Mouse (Mus musculus): ENCODE measurements around the gene Thap3.

The Thap3 gene

DNA sequence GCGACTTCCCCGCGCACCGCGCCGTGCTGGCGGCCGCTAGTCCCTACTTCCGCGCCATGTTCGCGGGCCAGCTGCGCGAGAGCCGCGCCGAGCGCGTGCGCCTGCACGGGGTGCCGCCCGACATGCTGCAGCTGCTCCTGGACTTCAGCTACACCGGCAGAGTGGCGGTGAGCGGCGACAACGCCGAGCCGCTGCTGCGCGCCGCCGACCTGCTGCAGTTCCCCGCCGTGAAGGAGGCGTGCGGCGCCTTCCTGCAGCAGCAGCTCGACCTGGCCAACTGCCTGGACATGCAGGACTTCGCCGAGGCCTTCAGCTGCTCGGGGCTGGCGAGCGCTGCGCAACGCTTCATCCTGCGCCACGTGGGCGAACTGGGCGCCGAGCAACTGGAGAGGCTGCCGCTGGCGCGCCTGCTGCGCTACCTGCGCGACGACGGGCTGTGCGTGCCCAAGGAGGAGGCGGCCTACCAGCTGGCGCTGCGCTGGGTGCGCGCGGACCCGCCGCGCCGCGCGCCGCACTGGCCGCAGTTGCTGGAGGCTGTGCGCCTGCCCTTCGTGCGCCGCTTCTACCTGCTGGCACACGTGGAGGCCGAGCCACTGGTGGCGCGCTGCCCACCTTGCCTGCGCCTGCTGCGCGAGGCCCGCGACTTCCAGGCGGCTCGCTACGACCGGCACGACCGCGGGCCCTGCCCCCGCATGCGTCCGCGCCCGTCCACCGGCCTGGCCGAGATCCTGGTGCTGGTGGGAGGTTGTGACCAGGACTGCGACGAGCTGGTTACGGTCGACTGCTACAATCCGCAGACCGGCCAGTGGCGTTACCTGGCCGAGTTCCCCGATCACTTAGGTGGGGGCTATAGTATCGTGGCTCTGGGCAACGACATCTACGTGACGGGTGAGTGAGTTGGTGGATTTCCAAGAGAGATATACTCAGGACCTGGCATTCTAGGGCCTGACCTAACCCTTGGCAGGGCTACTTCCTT, 20.6 kb upstream of the Thap3 start:
- no peak for DNase-seq (ENCODE audit: low read depth, low spot score)

DNA sequence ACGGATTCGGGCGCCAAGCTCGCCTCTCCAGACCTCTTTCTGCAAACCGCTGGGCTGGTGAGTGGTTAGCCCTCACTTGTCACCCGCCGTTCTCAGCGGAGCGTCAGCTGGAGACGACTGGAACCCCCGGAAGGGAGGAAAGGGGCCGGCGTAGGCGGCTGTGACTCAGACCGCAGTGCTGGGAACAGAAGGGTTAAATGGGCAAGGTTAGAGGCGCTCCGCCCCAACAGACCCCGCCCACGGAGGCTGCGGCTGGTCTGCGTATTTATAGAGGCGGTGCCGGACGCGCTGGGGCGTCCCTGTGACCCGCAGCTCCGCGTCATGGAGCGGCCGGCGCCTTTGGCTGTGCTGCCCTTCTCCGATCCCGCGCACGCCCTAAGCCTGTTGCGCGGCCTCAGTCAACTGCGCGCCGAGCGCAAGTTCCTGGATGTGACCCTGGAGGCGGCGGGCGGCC, 19.9 kb upstream of the Thap3 start, which contains the start of gene Klhl21:
Klhl21 (plus strand) TSS at position 182 of the 454 bp plus-strand sequence.
- DNase-seq (ENCODE audit: low read depth, low spot score) = peak; percentile 84

DNA sequence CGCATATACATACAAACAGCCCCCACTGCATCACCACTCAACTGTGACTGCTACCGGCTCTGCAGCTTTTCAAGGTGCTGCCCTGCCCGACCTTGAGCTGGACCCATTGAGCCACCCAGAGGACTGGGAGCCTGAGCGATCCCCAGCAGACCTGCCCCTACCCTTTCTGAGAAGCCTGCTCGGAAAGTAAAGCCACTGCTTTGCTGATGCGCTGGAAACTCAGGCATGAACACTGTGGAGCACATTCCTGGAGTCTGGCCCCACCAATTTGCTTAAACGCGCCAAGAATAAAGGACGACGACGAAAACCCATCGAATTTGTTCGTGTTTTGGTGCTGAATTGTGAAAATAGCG, 19.3 kb upstream of the Thap3 start:
- no peak for DNase-seq (ENCODE audit: low read depth, low spot score)

DNA sequence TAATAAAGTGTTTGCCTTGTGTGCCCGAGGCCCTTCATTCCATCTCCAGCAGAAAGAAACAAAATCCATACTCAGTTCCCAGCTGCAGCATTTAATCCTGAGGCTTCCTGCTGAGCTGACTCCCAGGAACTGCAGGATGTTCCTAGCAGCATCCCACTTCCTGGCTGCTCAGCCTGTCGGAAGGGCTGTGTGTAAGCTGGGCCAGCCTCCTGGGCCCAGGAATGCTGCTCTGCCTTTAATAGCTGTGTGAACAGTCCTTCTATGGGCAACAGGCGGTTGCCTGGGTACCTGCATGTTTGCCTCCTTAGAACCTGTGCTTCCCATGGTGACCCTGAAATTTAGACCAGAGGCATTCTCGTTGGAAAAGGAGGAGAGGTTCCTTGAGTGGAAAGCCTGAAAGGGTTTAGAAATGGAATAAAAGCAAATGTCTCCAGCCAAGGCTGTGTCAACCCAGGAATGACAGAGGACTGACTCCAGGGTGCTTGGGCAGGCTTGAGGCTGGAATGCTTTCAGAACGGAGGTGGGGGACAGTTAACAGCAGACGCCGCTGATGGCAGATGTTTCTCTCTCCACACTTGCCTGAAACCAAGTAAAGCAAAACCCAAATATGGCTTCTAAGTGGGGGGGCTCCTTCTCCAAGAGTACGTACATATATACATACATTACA, 18.8 kb upstream of the Thap3 start:
- no peak for DNase-seq (ENCODE audit: low read depth, low spot score)

DNA sequence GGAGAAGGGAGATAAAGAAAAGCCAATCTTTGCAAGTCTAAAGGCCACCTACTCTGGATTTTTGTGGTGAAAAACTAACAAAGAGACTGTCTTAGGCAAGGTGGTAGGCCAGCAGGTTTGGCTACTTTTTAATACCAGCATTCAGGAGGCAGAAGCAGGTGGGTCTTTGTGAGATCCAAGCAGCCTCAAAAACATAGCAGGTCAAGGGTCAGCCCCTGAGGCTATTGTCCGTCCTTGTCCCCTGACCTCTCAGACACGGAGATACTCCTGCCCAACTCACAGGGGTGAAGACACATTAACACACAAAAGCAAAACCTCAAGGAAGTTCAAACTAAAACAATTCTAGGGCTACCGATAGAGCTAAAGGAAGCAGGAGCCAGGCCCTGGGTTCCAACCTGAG, 18.0 kb upstream of the Thap3 start:
- no peak for DNase-seq (ENCODE audit: low read depth, low spot score)

DNA sequence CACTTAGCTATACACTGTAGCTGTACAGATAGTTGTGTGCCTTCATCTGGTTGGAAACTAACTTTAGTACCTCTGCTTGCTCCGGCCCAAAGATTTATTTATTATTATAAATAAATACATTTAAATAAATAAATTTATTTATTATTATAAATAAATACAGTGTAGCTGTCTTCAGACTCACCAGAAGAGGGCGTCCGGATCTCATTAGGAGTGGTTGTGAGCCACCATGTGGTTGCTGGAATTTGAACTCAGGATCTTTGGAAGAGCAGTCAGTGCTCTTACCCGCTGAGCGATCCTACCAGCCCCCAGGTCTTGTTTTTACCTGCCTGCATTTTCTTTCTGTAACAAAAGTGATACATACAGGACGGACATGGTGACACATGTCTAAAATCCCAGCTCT, 17.3 kb upstream of the Thap3 start:
- no peak for DNase-seq (ENCODE audit: low read depth, low spot score)

DNA sequence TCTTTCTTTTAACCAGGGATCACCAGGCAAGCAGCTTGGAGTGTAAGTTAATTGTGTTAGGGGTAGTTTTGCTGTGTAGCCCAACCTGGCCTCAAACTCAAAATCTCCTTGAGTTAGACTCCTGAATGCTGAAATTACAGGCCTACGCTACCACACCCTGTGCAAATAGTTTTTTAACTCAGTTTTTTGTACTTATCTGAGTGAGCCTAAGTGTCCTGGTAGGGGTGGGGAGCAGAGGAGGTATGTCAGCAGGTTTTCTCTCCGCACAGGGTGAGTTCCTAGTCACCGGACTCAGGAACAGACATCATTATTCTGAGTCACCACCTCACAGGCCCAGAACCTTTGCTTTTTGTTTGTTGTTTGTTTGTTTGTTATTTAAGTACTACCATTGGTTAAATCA, 13.3 kb upstream of the Thap3 start:
- DNase-seq (ENCODE audit: low read depth, low spot score) = no peak

DNA sequence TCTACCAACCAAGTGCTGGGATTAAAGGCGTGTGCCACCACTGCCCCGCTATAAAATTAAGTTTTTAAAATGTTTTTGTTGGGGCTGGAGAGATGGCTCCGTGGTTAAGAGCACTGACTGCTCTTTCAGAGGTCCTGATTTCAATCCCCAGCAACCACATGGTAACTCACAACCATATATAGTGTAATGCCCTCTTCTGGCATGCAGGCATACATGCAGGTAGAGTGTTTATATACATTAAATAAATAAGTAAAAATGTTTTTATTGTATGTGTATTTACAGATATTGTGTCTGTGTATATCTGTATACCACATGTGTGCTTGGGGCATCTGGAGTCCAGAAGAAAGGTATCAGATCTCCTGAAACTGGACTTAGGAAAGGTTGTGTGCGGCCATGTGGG, 12.5 kb upstream of the Thap3 start:
- DNase-seq (ENCODE audit: low read depth, low spot score) = no peak

DNA sequence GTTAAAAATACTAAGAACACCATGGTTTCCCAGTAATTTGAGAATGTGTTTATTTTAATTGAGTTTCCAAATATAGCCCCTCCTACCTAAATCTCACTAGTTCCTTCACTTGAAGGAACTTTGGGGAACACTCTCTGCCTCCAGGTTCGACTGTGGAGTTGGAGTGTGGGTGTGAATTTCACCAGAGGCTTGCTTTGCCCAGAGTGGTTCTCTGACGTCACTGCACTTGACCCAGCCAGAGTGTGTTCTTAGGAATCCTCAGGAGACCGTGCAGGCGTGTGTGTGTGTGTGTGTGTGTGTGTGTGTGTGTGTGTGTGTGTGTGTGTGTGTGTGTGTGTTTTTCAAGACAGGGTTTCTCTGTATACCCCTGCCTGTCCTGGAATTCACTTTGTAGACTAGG, 12.1 kb upstream of the Thap3 start:
- no peak for DNase-seq (ENCODE audit: low read depth, low spot score)

DNA sequence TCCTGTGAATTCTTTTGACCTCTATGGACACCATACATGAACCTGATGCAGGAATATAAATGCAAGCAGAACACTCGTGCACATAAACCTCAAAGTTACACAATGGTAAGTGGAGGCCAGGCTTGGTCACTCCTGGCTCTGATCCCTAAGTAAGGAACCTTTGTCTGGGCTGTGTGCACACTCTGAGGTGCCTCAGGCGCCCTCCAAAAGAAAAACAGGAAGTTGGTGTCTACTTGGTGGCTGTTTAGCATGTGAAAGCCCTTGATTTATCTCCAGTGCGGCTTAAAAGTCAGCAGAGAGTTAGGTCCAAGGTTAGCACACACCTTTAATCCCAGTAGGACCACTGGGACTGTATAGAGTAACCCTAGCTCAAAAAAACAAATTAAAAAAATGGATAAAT, 10.7 kb upstream of the Thap3 start:
- DNase-seq (ENCODE audit: low read depth, low spot score) = no peak

DNA sequence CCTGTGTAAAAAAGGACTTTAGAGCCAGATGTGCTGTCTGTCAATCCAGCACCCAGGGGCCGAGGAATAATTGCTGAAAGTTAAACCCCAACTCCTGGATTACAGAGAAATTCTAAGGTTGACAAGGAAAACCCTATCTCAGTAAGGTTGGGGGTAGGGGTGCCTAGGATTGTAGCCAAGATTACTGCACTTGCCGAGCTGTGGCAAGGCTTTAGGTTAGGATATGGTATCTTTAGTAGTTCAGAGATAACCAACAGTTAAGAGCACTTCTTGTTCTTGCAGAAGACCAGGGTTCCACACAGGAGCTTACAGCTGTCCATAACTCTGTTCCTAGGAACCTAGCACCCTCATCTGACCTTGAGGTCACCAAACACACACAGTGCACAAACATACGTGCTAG, 8.9 kb upstream of the Thap3 start:
- DNase-seq (ENCODE audit: low read depth, low spot score) = no peak

DNA sequence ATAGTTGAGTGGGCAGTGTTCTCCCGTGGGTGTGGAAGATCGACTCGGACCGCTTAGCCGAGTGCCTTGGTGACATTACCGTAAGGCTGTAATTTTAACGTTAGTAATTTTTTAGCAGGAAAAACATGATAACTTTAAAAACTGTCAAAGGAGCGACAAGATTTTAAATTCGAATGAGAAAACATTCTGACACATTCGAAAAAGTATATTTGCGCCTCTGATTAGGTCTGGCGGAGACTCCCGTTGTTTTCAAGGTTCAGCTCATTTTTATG, 8.1 kb upstream of the Thap3 start:
- no peak for DNase-seq (ENCODE audit: low read depth, low spot score)

DNA sequence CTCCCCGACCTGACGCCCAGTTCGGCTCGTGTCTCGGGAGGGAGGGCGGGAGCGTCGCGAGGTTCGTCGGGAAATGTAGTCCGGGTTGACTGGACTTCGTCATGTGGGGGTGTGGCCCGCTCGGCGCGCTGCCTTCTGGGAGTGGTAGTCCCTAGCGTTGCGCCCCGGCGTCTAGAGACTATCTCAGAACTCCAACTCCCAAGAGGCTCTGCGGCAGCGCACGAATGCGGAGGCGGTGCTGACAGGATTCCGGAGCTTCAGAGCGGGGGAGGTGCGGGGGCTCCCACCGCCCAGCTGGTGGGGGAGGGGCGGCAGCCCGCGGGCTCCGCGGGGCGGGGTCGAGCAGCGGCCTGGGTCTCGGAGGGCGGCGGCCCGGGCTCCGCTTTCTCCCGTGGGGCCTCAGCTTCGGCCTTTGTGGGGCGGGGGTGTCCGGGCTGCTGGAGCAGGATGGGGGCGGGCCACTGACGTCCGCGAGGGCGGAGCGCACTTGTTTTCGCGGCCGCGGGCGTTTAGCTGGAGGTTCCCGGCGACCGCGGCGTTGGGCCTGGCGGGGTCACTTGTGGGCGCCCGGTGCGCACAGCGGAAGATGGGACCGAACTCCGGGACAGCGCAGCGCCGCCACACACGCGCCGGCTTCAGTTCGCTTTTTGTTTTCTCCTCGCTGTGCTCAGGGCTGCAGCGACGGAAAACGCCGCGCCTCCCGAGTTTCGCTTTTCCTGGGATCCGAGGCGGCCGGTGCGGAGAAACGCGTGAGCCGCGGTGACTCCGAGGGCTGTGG, 7.6 kb upstream of the Thap3 start, which contains the start of gene Phf13:
Phf13 (minus strand) TSS at position 86 of the 778 bp plus-strand sequence.
- DNase-seq (ENCODE audit: low read depth, low spot score) = peak; percentile 97

DNA sequence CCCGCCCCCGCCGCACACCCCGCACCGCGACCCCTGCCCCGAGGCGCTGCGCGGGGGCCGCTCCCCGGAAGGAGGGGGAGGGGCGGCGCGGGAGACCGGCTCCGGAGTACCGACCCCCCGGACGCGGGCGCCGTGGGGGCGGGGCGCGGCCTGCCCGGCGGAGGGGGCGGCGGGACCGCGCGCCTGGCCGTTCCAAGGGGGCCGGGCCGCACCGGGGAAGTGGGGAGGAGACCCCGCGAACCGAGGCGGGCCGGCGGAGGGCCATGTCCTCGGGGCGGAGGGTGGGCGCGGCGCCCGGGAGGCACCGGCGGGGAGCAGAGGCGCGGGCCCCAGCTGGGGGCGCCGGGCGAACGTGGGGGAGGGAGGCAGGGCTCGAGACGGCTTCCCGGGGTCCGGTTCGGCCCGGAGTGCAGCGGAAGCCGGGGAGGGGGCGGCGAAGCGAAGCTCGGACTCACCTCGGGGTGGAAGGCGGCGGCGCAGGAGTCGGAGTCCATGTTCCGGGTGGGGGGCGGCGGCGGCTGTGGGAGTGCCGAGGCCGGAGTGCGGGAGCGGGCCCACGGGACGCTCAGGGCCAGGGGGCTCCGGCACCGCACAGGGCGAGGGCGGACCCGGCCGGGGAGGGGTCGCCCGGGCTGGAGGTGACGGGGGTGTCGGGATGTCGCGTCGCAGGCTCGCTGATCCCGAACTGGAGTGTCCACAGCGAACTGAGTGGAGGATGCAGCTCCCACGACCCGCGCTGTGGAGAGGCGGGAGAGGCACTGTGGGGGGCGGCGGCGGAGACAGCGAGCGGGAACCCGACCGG, 6.8 kb upstream of the Thap3 start:
- no peak for DNase-seq (ENCODE audit: low read depth, low spot score)

DNA sequence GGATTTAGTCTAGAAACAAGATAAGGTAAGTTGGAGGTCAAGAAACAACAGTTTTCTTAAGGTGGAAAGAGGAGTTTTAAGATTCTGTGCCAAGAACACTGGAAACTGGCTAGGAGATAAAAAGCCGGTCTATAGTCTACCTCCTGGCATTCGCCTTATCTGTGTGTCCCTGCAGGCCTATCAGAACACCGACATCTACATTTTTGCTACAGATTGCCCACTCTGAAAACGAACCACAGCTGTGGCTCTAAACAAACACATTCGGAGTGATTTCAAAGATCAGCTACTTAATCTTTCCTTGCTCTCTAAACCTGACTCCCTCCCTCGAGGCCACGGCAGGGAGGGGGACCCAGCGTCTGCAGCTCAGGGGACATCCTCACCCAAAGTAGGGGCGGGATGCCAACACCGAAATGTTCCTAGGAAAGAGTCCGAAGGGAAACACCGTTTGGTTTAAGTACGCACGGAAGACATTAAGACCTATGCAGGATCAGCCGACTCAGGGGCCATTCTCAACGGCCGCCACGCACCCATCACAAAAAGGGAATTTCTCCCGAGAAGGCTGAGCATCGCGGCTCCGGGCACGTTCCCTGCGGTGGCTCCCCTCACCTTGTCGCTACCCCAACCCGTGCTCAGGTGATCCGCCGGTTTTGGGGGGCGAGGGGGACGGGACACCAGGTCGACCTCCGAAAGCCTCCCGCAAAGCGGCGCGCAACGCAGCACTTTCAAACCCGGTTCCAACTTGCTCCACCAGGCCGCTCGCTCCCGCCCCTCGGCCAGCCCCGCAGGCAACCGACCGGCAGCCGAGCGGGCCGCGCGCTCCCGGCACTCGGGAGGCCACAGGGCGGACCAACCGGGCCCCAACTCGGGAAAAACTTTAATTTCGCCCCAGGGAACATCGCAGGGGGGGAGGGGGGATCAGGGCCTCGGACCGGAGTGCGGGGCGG, 5.7 kb upstream of the Thap3 start:
- DNase-seq (ENCODE audit: low read depth, low spot score) = no peak

DNA sequence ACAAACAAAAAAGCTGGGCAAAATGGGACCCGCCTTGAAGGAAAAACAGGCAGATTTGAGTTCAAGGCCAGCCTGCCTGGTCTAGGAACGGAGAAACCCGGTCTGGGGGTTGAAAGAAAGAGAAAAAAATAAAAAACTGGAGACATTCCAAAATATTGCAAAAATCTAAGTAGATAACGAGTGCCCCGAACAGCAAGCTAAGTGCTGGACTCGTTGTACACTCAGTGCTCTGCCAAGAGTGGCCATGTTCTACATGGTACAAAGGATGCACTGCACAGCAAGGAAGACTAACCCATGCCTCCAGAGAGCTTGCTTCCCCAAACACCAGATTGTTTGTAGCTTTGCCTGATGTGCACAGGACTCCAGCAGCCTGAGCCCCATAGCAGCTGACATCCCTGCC, 4.2 kb upstream of the Thap3 start:
- no peak for DNase-seq (ENCODE audit: low read depth, low spot score)

DNA sequence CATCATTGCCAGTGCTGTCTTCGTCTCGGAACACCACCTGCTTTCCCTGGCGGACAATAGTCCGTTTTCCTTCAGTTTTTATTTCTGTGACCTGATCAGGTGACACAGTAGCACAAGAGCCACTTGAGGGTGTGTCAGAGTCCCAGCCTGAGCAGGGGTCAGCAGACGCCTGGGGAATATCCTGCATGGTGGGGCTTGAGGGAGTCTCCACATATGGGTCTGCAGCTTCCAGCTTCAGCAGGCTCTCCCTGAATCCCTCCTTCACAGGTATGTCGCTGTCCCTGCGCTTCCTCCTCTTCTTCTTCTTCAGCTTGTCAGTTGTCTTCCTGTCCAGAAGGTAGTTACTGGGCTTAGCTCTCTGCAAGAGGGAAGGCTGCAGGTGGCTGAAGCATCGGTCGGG, 3.3 kb upstream of the Thap3 start:
- DNase-seq (ENCODE audit: low read depth, low spot score) = no peak

DNA sequence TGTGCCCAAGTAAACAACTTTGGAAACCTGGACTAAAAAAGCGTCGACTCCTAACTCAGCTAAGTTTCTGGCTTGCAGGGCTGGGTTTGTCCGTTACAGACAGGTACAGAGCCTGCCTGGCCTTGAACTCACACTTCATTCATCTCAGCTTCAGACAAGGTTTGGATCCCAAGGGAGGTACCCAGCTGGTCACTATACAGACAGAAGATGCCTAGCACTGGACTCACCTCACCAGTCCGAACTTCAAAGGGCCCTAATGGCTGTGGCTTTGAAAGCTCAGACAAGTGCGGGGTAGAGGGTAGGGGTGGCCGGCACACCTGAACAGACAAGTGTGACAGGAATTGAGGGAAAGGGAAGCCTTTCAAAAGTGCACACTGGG, 302 bp upstream of the Thap3 start:
- DNase-seq (ENCODE audit: low read depth, low spot score) = no peak

DNA sequence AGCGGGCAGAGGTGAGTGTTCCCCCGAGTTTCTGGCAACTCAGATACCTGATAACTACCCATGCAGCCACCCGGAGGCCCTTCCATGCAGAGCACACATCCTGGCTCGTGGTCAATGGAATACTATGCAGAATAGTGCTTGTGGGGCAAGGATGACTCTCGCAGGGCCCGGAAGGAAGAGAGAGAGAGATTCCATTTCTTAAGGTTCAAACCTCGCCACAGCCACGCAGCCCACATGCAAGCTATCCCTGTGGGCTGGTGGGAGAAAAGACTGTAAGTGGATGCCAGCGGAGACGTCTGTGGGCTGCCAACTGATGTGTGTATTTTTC, 819 bp downstream of the Thap3 start:
- DNase-seq (ENCODE audit: low read depth, low spot score) = no peak

DNA sequence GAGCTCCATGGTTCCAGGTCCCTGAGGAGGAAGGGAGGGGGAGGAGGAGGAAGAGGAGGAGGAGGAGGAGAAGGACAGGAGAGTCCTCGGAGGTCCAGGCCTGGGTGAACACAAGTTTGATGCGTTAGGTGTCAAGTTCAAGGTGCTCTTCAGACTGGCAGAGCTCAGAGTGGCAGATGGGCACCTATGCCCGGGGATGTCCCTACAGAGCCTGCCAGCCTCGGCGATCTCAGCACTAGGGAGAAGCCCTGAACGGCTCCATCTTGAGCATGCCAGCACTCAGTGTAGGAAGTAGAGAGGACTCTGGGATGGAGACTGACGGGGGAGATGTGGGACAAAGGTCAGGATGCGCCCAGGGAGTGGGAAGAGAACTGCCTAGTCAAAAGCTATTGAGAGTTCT, 2.1 kb downstream of the Thap3 start:
- no peak for DNase-seq (ENCODE audit: low read depth, low spot score)

DNA sequence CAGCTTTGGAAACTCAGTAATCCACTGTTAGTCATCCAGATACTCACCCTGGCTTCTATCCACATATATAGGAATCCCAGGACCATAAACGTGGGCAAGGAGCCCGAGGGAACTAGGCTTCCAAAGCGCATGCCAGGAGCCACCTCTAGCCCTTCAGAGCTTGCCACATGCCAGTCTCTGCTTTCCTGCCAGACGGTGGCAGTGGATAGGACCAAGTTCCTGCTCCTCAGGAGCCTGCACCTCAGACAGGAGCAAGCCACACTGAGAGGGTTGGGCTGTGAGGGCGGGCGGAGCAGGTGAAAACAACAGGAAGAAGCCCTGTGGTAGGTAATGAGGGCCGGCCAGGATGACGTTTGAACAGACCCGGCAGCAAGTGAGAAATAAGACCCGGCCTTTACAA, 2.9 kb downstream of the Thap3 start:
- no peak for DNase-seq (ENCODE audit: low read depth, low spot score)
